In the genomic region with DNA sequence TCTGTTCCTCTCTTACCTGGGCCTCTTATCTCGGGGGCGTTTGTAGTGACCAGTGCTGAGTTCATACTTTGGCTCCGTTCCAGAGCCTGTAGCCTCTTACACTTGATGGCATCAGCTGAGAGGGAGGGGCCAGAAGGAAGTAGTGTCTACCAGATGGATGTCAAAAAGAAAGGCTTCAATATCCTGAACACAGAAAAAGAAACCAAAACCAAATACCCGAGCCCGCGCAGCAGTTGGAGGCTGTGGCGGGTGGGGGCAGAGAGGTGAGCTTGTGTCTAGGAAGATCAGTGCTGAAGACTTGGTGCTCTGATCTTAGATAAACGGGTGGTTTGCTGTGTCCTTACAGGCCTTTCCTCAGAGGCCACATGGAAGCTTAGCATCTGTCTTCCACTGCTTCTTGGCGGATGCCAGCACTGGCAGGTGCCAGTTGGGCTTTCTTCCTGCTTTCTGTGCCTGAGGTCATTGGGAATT, we compare ENCODE assay signal across 8 mouse cellular contexts. TPM values are rescaled to one million over a fixed set of nuclear protein-coding genes. Genes with fewer than 3 reads are reported as not detected.
DNase-seq lines count a peak whose midpoint lies in the region; ATAC-seq and TF ChIP-seq lines count a peak whose summit lies in the region.

No protein-coding gene starts in this region.

- no peaks in the 10 kb centered on the region for H3K9me3 ChIP-seq in intestine, postnatal 0 days (ENCODE audit: control insufficient read depth)
- H3K9me3 ChIP-seq in lung, embryonic 15.5 days, result no peaks in the 10 kb centered on the region
- no peaks in the 10 kb centered on the region for H3K9me3 ChIP-seq in stomach, postnatal 0 days (ENCODE audit: control insufficient read depth, low read length)
- no peaks in the 10 kb centered on the region for H3K9me3 ChIP-seq in midbrain, embryonic 11.5 days (ENCODE audit: control insufficient read depth, low read length)

- H3K4me2 ChIP-seq in intestine, postnatal 0 days (replicated peaks; ENCODE audit: low read depth), result peak overlapping the region; percentile 81
- H3K4me2 ChIP-seq in lung, embryonic 15.5 days, result peak overlapping the region; percentile 65
- peak overlapping the region; percentile 86 for H3K4me2 ChIP-seq in stomach, postnatal 0 days (replicated peaks; ENCODE audit: low read depth)
- no peak overlapping the region for H3K4me2 ChIP-seq in midbrain, embryonic 11.5 days

- DNase-seq in gastrocnemius, adult 2 months, result no peak
- DNase-seq in gastrocnemius, postnatal 25 days, result no peak
- DNase-seq in NIH3T3 (ENCODE audit: low read depth), result peak; percentile 60
- peak; percentile 78 for DNase-seq in stomach, postnatal 0 days (ENCODE audit: low spot score)
- no peak for DNase-seq in gastrocnemius, adult 18-20 months (ENCODE audit: low spot score)
- DNase-seq in midbrain, embryonic 11.5 days (ENCODE audit: low spot score, missing footprints), result no peak

- H3K36me3 ChIP-seq in intestine, postnatal 0 days (ENCODE audit: control insufficient read depth, insufficient read depth), result peaks cover 43% of the 10 kb centered on the region
- H3K36me3 ChIP-seq in lung, embryonic 15.5 days, result peaks cover 41% of the 10 kb centered on the region
- H3K36me3 ChIP-seq in stomach, postnatal 0 days (ENCODE audit: control insufficient read depth, insufficient read depth, low read length), result peaks cover 16% of the 10 kb centered on the region
- H3K36me3 ChIP-seq in midbrain, embryonic 11.5 days (ENCODE audit: control insufficient read depth, insufficient read depth, low read length), result peaks cover 12% of the 10 kb centered on the region; the same call in 1 of the 2 replicates

- intact Hi-C loops in gastrocnemius, adult 2 months (cut with DNase I), result no loop called here

- peaks cover 7% of the 10 kb centered on the region; the same call in 1 of the 2 replicates for H3K4me1 ChIP-seq in intestine, postnatal 0 days (replicated peaks; ENCODE audit: control insufficient read depth, insufficient read depth, low read length)
- H3K4me1 ChIP-seq in lung, embryonic 15.5 days, result peaks cover 28% of the 10 kb centered on the region
- H3K4me1 ChIP-seq in stomach, postnatal 0 days (replicated peaks; ENCODE audit: control insufficient read depth, insufficient read depth), result no peaks in the 10 kb centered on the region; the same call in 1 of the 2 replicates
- peaks cover 15% of the 10 kb centered on the region for H3K4me1 ChIP-seq in midbrain, embryonic 11.5 days (ENCODE audit: control insufficient read depth, insufficient read depth, low read length)

- TF ChIP-seq EP300 in stomach, postnatal 0 days (optimal IDR thresholded peaks at IDR 0.05), result no peak

- 0 out of 2 replicates have a peak, but pooled peaks have one; percentile 3 for ATAC-seq in intestine, postnatal 0 days
- ATAC-seq in lung, embryonic 15.5 days (ENCODE audit: borderline replicate concordance, extremely low read depth, low FRiP score, low TSS enrichment), result no peak
- peak; percentile 33 for ATAC-seq in stomach, postnatal 0 days (ENCODE audit: low FRiP score, low TSS enrichment)
- no peak for ATAC-seq in midbrain, embryonic 11.5 days (ENCODE audit: low FRiP score)

- H3K9ac ChIP-seq in intestine, postnatal 0 days (ENCODE audit: low read depth, low read length), result peak overlapping the region; percentile 24; the same call in 1 of the 2 replicates
- no peak overlapping the region for H3K9ac ChIP-seq in lung, embryonic 15.5 days
- H3K9ac ChIP-seq in stomach, postnatal 0 days (ENCODE audit: low read length), result no peak overlapping the region
- no peak overlapping the region for H3K9ac ChIP-seq in midbrain, embryonic 11.5 days (ENCODE audit: low read length)

- peak overlapping the region; percentile 56 for H3K4me3 ChIP-seq in gastrocnemius, adult 2 months
- peak overlapping the region; percentile 16; the same call in 1 of the 2 replicates for H3K4me3 ChIP-seq in intestine, postnatal 0 days (ENCODE audit: low read depth, low read length)
- H3K4me3 ChIP-seq in lung, embryonic 15.5 days, result peak overlapping the region; percentile 68
- H3K4me3 ChIP-seq in stomach, postnatal 0 days (ENCODE audit: low read depth, low read length), result no peak overlapping the region
- no peak overlapping the region for H3K4me3 ChIP-seq in midbrain, embryonic 11.5 days (ENCODE audit: low read depth, low read length)

- WGBS in intestine, postnatal 0 days, result 39% methylated on average over 9 of the region's 9 CpGs
- WGBS in lung, embryonic 15.5 days, result 56% methylated on average over 9 of the region's 9 CpGs
- 57% methylated on average over 9 of the region's 9 CpGs for WGBS in stomach, postnatal 0 days
- 91% methylated on average over 9 of the region's 9 CpGs for WGBS in midbrain, embryonic 11.5 days

- TF ChIP-seq CTCF in gastrocnemius, adult 2 months (IDR thresholded peaks at IDR 0.05), result no peak
- no peak for TF ChIP-seq CTCF in intestine, postnatal 0 days (IDR thresholded peaks at IDR 0.05; ENCODE audit: low read depth)
- TF ChIP-seq CTCF in stomach, postnatal 0 days (IDR thresholded peaks at IDR 0.05; ENCODE audit: low read depth), result no peak

- H3K27ac ChIP-seq in gastrocnemius, adult 2 months, result peak overlapping the region; percentile 67
- peak overlapping the region; percentile 87 for H3K27ac ChIP-seq in intestine, postnatal 0 days (ENCODE audit: low read depth, low read length)
- peak overlapping the region; percentile 57; the same call in 1 of the 2 replicates for H3K27ac ChIP-seq in lung, embryonic 15.5 days
- peak overlapping the region; percentile 65 for H3K27ac ChIP-seq in stomach, postnatal 0 days (replicated peaks)
- H3K27ac ChIP-seq in midbrain, embryonic 11.5 days (ENCODE audit: low read depth, low read length), result no peak overlapping the region

- no peaks in the 10 kb centered on the region for H3K27me3 ChIP-seq in intestine, postnatal 0 days (replicated peaks; ENCODE audit: control insufficient read depth, insufficient read depth, low read length)
- H3K27me3 ChIP-seq in lung, embryonic 15.5 days, result no peaks in the 10 kb centered on the region
- H3K27me3 ChIP-seq in stomach, postnatal 0 days (ENCODE audit: control insufficient read depth, insufficient read depth, low read length), result no peaks in the 10 kb centered on the region
- H3K27me3 ChIP-seq in midbrain, embryonic 11.5 days (ENCODE audit: control insufficient read depth, insufficient read depth, low read length), result no peaks in the 10 kb centered on the region

RNA-seq across cellular contexts. Expression of gene Gtpbp2, which starts 2.2 kb away (rescaled TPM):
- 10 to 100 TPM; 52.7 to 55.2 TPM for total RNA-seq in gastrocnemius, adult 2 months (2021)
- total RNA-seq in gastrocnemius, postnatal 25 days (2021), result 10 to 100 TPM; 46.5 to 50.8 TPM
- 22.2 and 28.3 TPM in 2 replicates for polyA plus RNA-seq in intestine, postnatal 0 days (2015; fragmentation: Nextera tagmentation; extraction: Ambion mirVana)
- polyA plus RNA-seq in lung, embryonic 15.5 days (2015; fragmentation: Nextera tagmentation; extraction: Ambion mirVana), result 40.5 and 50.9 TPM in 2 replicates
- polyA plus RNA-seq in stomach, postnatal 0 days (2015; fragmentation: Nextera tagmentation; extraction: Ambion mirVana), result 21.2 and 21.6 TPM in 2 replicates
- 10 to 100 TPM; 41.0 to 41.4 TPM for total RNA-seq in gastrocnemius, adult 18-20 months (2021)
- polyA plus RNA-seq in midbrain, embryonic 11.5 days (2014; fragmentation: Nextera tagmentation; extraction: Ambion mirVana), result 16.8 and 19.2 TPM in 2 replicates

RNA-seq across cellular contexts. Expression of gene Mad2l1bp, which starts 9.6 kb away (rescaled TPM):
- total RNA-seq in gastrocnemius, adult 2 months (2021), result 10 to 100 TPM; 20.8 to 25.1 TPM
- 10 to 100 TPM; 16.5 to 18.3 TPM for total RNA-seq in gastrocnemius, postnatal 25 days (2021)
- polyA plus RNA-seq in intestine, postnatal 0 days (2015; fragmentation: Nextera tagmentation; extraction: Ambion mirVana), result 38.1 and 40.2 TPM in 2 replicates
- 50.3 and 51.8 TPM in 2 replicates for polyA plus RNA-seq in lung, embryonic 15.5 days (2015; fragmentation: Nextera tagmentation; extraction: Ambion mirVana)
- polyA plus RNA-seq in stomach, postnatal 0 days (2015; fragmentation: Nextera tagmentation; extraction: Ambion mirVana), result 35.5 and 35.8 TPM in 2 replicates
- 10 to 100 TPM; 16.6 to 19.3 TPM for total RNA-seq in gastrocnemius, adult 18-20 months (2021)
- polyA plus RNA-seq in midbrain, embryonic 11.5 days (2014; fragmentation: Nextera tagmentation; extraction: Ambion mirVana), result 32.8 and 33.3 TPM in 2 replicates

RNA-seq across cellular contexts. Expression of gene Rsph9, which starts 19.0 kb away (rescaled TPM):
- under 1 TPM; 0.47 to 0.61 TPM for total RNA-seq in gastrocnemius, adult 2 months (2021)
- under 1 TPM; 0.29 to 0.38 TPM for total RNA-seq in gastrocnemius, postnatal 25 days (2021)
- 4.7 and 5.1 TPM in 2 replicates for polyA plus RNA-seq in intestine, postnatal 0 days (2015; fragmentation: Nextera tagmentation; extraction: Ambion mirVana)
- polyA plus RNA-seq in lung, embryonic 15.5 days (2015; fragmentation: Nextera tagmentation; extraction: Ambion mirVana), result 17.0 and 19.4 TPM in 2 replicates
- 13.1 and 13.6 TPM in 2 replicates for polyA plus RNA-seq in stomach, postnatal 0 days (2015; fragmentation: Nextera tagmentation; extraction: Ambion mirVana)
- total RNA-seq in gastrocnemius, adult 18-20 months (2021), result under 1 TPM; 0.47 to 0.57 TPM
- 17.5 and 18.5 TPM in 2 replicates for polyA plus RNA-seq in midbrain, embryonic 11.5 days (2014; fragmentation: Nextera tagmentation; extraction: Ambion mirVana)

RNA-seq across cellular contexts. Expression of gene Polh, which starts 39.5 kb away (rescaled TPM):
- total RNA-seq in gastrocnemius, adult 2 months (2021), result 10 to 100 TPM; 11.8 to 14.1 TPM
- total RNA-seq in gastrocnemius, postnatal 25 days (2021), result 10 to 100 TPM; 10.6 to 10.9 TPM
- polyA plus RNA-seq in intestine, postnatal 0 days (2015; fragmentation: Nextera tagmentation; extraction: Ambion mirVana), result 4.7 and 5.7 TPM in 2 replicates
- 21.4 and 21.9 TPM in 2 replicates for polyA plus RNA-seq in lung, embryonic 15.5 days (2015; fragmentation: Nextera tagmentation; extraction: Ambion mirVana)
- polyA plus RNA-seq in stomach, postnatal 0 days (2015; fragmentation: Nextera tagmentation; extraction: Ambion mirVana), result 7.5 and 8.0 TPM in 2 replicates
- total RNA-seq in gastrocnemius, adult 18-20 months (2021), result 10 to 100 TPM; 12.0 to 12.7 TPM
- 10.1 and 10.8 TPM in 2 replicates for polyA plus RNA-seq in midbrain, embryonic 11.5 days (2014; fragmentation: Nextera tagmentation; extraction: Ambion mirVana)

RNA-seq across cellular contexts. Expression of gene Xpo5, which starts 39.6 kb away (rescaled TPM):
- 10 to 100 TPM; 10.8 to 12.2 TPM for total RNA-seq in gastrocnemius, adult 2 months (2021)
- 1 to 10 TPM; 9.0 to 9.4 TPM for total RNA-seq in gastrocnemius, postnatal 25 days (2021)
- polyA plus RNA-seq in intestine, postnatal 0 days (2015; fragmentation: Nextera tagmentation; extraction: Ambion mirVana), result 7.7 and 8.2 TPM in 2 replicates
- 34.6 and 35.5 TPM in 2 replicates for polyA plus RNA-seq in lung, embryonic 15.5 days (2015; fragmentation: Nextera tagmentation; extraction: Ambion mirVana)
- 11.5 and 12.2 TPM in 2 replicates for polyA plus RNA-seq in stomach, postnatal 0 days (2015; fragmentation: Nextera tagmentation; extraction: Ambion mirVana)
- total RNA-seq in gastrocnemius, adult 18-20 months (2021), result 1 to 10 TPM; 9.0 to 9.6 TPM
- 73.3 and 75.8 TPM in 2 replicates for polyA plus RNA-seq in midbrain, embryonic 11.5 days (2014; fragmentation: Nextera tagmentation; extraction: Ambion mirVana)

Comparison
In these comparisons a context has a peak if more than half of its experiments do, and no peak if none do; other contexts are left out.
1. DNase-seq: peak in NIH3T3 (single experiment) and stomach, postnatal 0 days (single experiment); none in gastrocnemius, adult 2 months (single experiment), gastrocnemius, postnatal 25 days (single experiment), gastrocnemius, adult 18-20 months (single experiment) and midbrain, embryonic 11.5 days (single experiment).
2. H3K4me3 ChIP-seq: peak in gastrocnemius, adult 2 months (single experiment), intestine, postnatal 0 days (single experiment) and lung, embryonic 15.5 days (single experiment); none in stomach, postnatal 0 days (single experiment) and midbrain, embryonic 11.5 days (single experiment).
3. ATAC-seq: peak in intestine, postnatal 0 days (single experiment) and stomach, postnatal 0 days (single experiment); none in lung, embryonic 15.5 days (single experiment) and midbrain, embryonic 11.5 days (single experiment).